Mouse (Mus musculus): ENCODE measurements around the gene Rpgr. TPM values are rescaled to one million over a fixed set of nuclear protein-coding genes. Genes with fewer than 3 reads are reported as not detected.

The Rpgr gene
- total RNA-seq, 2 experiments from 2014 or later, result 2.7 to 3.8 TPM

DNA sequence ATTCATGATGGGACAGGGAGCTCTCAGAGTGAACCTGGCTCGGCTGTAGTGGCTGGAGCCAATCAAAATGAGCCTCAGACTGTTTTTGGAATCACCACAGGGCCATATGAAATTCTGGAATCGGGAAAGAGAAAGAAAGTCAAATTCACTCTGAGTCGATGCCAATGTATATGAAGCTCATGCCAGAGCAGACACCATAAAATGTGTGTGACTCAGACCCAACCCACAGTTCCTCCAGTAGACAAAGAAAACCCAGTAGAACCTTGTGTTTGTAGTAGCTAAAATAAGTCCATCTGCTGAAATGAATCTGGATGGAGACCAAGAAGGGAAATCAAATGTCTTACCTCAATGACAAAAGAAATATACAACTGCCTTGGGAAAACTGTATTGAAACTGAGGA is 142.8 kb downstream of the Rpgr start:
- no peak for DNase-seq

DNA sequence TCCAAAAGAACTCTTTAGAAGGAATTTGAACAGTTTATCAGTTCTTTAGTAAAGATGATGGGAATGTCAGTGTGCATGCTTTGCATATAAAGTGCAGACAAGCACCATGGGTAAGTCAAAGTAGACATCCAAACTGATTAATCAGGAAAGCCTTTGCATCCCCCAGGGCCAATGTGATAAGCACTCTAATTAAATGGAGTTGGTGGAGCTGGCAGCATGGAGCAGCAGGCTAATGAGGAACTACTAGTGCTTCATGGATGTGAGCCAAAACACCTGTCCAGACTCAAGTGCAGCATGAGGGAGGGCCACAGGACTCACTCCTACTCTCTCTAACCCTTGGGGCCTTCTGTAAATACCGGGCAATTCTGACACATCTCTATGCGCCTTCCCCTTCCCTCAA is 145.2 kb downstream of the Rpgr start:
- no peak for DNase-seq

DNA sequence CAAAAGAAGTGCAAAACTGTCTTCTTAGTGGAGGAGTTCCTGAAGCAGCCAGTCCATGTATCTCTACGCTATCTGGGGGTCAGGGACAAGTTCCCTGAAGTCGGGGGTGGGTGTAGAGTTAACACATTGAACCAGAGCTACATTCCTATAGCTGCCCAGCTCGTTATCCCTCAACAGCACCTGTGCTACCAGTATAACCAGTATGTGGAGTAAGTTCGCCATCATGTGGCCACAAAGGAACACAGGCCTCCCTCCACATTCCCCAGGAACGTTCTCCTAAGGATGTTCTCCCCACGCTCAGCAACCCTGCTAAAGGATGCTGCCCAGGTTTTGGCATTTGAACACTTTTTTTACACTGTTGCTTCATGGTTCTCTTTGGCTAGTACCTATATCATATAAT is 146.0 kb downstream of the Rpgr start:
- no peak for DNase-seq

DNA sequence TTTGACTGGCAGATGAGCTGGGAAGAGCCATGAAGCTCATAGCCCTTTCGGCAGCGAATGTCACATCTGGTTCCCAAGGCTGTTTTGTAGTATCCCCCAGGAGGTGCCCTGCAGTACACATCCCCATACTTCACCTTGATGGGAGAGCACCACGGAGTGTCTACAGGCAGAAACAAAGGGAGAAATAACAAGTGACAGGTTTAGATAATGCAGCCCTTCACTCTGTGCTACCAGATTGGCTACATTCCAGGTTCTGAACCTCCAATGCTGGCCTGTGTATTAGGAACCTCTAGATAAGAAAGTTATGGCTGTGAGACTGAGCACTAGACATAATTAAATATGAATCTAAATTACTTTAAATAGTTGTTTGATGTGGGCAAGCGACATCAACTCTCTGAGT is 147.3 kb downstream of the Rpgr start:
- no peak for DNase-seq

DNA sequence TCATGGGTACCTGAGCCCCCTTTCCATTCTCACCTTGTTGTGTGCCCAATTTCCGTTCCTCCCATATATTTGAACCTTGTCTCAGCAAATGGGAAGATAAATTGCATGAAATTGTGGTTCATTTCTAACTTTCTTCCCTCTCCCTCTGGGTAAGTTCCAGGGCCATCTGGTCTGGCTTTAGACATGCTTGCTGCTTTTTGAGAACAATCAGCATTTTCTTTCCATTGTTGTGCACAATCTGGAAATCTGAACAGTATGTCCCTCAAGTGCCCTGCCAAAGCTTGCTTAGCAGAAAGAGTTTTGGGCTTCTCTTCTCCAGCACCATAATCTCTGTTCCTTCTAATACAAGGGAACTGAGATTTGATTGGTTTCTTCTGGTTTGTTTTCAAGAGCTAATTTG is 152.9 kb downstream of the Rpgr start:
- no peak for DNase-seq

DNA sequence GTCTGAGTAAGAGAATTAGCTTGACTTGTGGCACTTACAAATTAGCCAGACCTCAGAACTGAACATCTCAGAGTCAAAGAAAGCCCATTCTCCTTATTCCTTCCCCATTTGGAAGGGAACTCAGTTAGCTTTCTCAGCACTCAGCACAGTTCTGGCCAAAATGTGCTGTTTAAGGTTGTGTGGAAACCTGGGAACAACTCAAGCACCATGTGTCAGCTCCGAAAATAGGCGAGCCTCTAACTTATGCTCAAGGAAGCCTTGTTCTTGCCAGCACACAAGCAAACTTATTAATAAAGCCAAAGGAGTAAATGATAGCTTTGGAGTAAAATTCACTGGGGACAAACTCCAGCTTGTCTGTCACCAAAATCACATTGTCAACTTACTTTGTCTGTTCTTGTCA is 153.4 kb downstream of the Rpgr start:
- no peak for DNase-seq

DNA sequence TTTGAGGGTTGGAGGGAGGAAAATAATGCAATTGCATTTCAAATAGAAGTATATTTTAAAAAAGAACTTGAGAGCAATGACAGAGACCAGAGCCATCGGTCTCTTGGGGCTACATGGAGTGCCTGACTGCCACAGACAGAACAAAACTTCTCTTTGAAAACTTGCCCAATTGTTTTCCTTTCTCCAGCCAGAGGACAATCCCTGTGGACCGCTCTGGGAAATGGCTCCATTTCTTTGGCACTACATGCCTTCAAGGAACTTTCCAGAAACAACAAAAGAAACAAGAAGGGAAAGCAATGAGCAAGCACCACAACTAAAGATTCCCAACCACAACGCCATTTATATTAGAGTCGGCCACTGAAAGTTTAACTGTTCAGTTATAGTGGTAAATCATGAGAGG is 154.5 kb downstream of the Rpgr start:
- DNase-seq, result no peak

DNA sequence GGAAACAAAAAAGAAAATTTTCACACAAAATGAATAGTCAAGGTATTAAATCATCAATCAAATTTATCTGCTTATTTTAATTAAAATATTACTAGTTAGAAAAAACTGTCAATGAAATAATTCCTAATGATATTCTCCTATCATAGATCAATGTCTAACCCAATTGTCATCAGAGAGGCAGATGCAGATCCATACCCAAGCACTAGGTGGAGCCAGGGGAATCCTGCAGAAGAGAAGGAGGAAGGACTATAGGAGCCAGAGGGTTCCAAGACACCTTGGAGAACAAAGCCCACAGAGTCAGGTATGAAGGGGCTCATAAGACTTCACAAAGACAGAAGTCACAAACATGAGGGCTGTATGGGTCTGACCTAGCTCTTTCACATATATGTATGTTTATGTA is 182.1 kb downstream of the Rpgr start:
- DNase-seq, result no peak

Other genes with a start within 250 kb of the Rpgr start
- gene Srpx, start 99.2 kb downstream of the Rpgr start, total RNA-seq (2021), result 10 to 100 TPM; 22.4 to 25.1 TPM
- under 1 TPM in 1 of 2 experiments, not detected in 1; 0.11 TPM for gene Otc, start 35.4 kb upstream of the Rpgr start, total RNA-seq (2021)

Data from gastrocnemius, postnatal 10 days (tissue).